Mouse (Mus musculus) intestine, embryonic 14.5 days (tissue): Measurements from ENCODE around the gene Sh2d2a. TPM values are rescaled to one million over a fixed set of nuclear protein-coding genes. Genes with fewer than 3 reads are reported as not detected.
"Not testable (repeated sequence)": the region's sequence is repeated elsewhere in the genome, so short reads cannot be mapped to it uniquely, and the experiment has no call there.

ENCODE experiments used
- ATAC-seq: fragments of 200-750 bp; cut with Nextera tagmentation; replicated peaks from 2 replicates; pipeline ENCODE4 v1.8.0; 2017; ENCODE audit warnings: low read depth, moderate number of reproducible peaks, moderate TSS enrichment, moderate library complexity; ENCODE audit not compliant: low FRiP score, low TSS enrichment
- DNase-seq: peaks from one replicate; pipeline ENCODE4 v3.0.0-alpha.2; 2018; ENCODE audit warnings: low spot score
- H3K27ac ChIP-seq: fragments of 300-500 bp; sonication (generic); 2 replicates; pipeline ENCODE4 v1.5.1; 2014; ENCODE audit warnings: low read depth, mild to moderate bottlenecking, control low read depth
- H3K27me3 ChIP-seq: fragments of 300-500 bp; sonication (generic); replicated peaks from 2 replicates; pipeline ENCODE4 v1.6.1; 2014; ENCODE audit warnings: low read length, control low read depth; ENCODE audit not compliant: control insufficient read depth, insufficient read depth
- H3K36me3 ChIP-seq: fragments of 300-500 bp; sonication (generic); 2 replicates; pipeline ENCODE4 v1.6.1; 2014; ENCODE audit warnings: low read length, control low read depth; ENCODE audit not compliant: control insufficient read depth, insufficient read depth
- H3K4me1 ChIP-seq: fragments of 300-500 bp; sonication (generic); replicated peaks from 2 replicates; pipeline ENCODE4 v1.6.1; 2014; ENCODE audit warnings: low read length, control low read depth, mixed read lengths; ENCODE audit not compliant: control insufficient read depth, insufficient read depth
- H3K4me2 ChIP-seq: fragments of 300-500 bp; sonication (generic); 2 replicates; pipeline ENCODE4 v1.6.1; 2014; ENCODE audit warnings: low read length
- H3K4me3 ChIP-seq: fragments of 300-500 bp; sonication (generic); 2 replicates; pipeline ENCODE4 v1.5.1; 2014; ENCODE audit warnings: low read depth, low read length, control low read depth, mixed read lengths
- H3K9ac ChIP-seq: fragments of 300-500 bp; sonication (generic); 2 replicates; pipeline ENCODE4 v1.6.1; 2014; ENCODE audit warnings: mild to moderate bottlenecking, low read length
- H3K9me3 ChIP-seq: fragments of 300-500 bp; sonication (generic); 2 replicates; pipeline ENCODE4 v1.6.1; 2016; ENCODE audit warnings: low read length, control low read depth; ENCODE audit not compliant: control insufficient read depth
- WGBS: fragments of 180-500 bp; shearing (Covaris S2); extraction: QIAGEN DNeasy Blood & Tissue Kit; methylation state at CpG from one replicate; pipeline ENCODE4 v1.1.7; 2014; 5-methylcytosine and 5-hydroxymethylcytosine counted together
- polyA plus RNA-seq: library from polyadenylated mRNA; unstranded; fragments of >200 nt; fragmentation: Nextera tagmentation; extraction: Ambion mirVana; gene quantifications from 2 replicates; pipeline ENCODE4 v1.2.1, GENCODE M21; 2014

Gene Sh2d2a
- polyA plus RNA-seq, 1 experiment from 2014 or later, result 0.28 TPM

GRCm38 (mm10) chr3:87893367-87893905 lies 46.9 kb downstream of the Sh2d2a start:
- Histone ChIP-seq H3K27ac (no peak overlapping the region), H3K4me3 (no peak overlapping the region), H3K36me3 (no peaks in the 10 kb centered on the region), H3K4me1 (no peaks in the 10 kb centered on the region), H3K27me3 (no peaks in the 10 kb centered on the region), H3K9ac (no peak overlapping the region), H3K9me3 (no peaks in the 10 kb centered on the region), H3K4me2 (no peak overlapping the region)
- ATAC-seq (no peak), DNase-seq (no peak)
- 65% methylated on average over 3 of the region's 3 CpGs for WGBS

- no peak for DNase-seq
- ATAC-seq, result no peak
- Histone ChIP-seq H3K36me3 (no peaks in the 10 kb centered on the region), H3K4me3 (no peak overlapping the region), H3K9me3 (no peaks in the 10 kb centered on the region), H3K4me2 (no peak overlapping the region), H3K4me1 (no peaks in the 10 kb centered on the region), H3K27me3 (no peaks in the 10 kb centered on the region), H3K27ac (no peak overlapping the region), H3K9ac (no peak overlapping the region)
- WGBS, result 69% methylated on average over 3 of the region's 3 CpGs
Observed at GRCm38 (mm10) chr3:87899266-87899665, 52.7 kb downstream of the Sh2d2a start.

GRCm38 (mm10) chr3:87899776-87900175 lies 53.2 kb downstream of the Sh2d2a start:
- no peaks in the 10 kb centered on the region for H3K27me3 ChIP-seq
- ATAC-seq, result no peak
- no peak overlapping the region for H3K4me2 ChIP-seq
- no peak overlapping the region for H3K27ac ChIP-seq
- H3K36me3 ChIP-seq, result no peaks in the 10 kb centered on the region
- WGBS, result 84% methylated on average over 3 of the region's 3 CpGs
- H3K9ac ChIP-seq, result no peak overlapping the region
- no peak overlapping the region for H3K4me3 ChIP-seq
- H3K9me3 ChIP-seq, result no peaks in the 10 kb centered on the region
- no peaks in the 10 kb centered on the region for H3K4me1 ChIP-seq
- DNase-seq, result no peak

- WGBS, result 43% methylated on average over 1 of the region's 1 CpGs
- Histone ChIP-seq H3K27ac (no peak overlapping the region), H3K36me3 (no peaks in the 10 kb centered on the region), H3K4me3 (no peak overlapping the region), H3K9me3 (no peaks in the 10 kb centered on the region), H3K4me1 (no peaks in the 10 kb centered on the region), H3K9ac (no peak overlapping the region), H3K4me2 (no peak overlapping the region), H3K27me3 (no peaks in the 10 kb centered on the region)
- ATAC-seq, result no peak
- DNase-seq, result no peak
Observed at GRCm38 (mm10) chr3:87901036-87901624, 54.6 kb downstream of the Sh2d2a start.

GRCm38 (mm10) chr3:87901959-87902358 lies 55.4 kb downstream of the Sh2d2a start:
- DNase-seq, ATAC-seq, H3K27me3 ChIP-seq, H3K4me2 ChIP-seq, H3K36me3 ChIP-seq, H3K9ac ChIP-seq, H3K4me3 ChIP-seq, H3K4me1 ChIP-seq, H3K27ac ChIP-seq, H3K9me3 ChIP-seq: not testable (repeated sequence)
- WGBS, result 90% methylated on average over 5 of the region's 6 CpGs

GRCm38 (mm10) chr3:87903821-87904220 lies 57.3 kb downstream of the Sh2d2a start:
- no peak overlapping the region for H3K4me2 ChIP-seq
- H3K4me1 ChIP-seq, result peaks cover 13% of the 10 kb centered on the region
- no peak overlapping the region for H3K27ac ChIP-seq
- no peak overlapping the region for H3K9ac ChIP-seq
- no peaks in the 10 kb centered on the region for H3K27me3 ChIP-seq
- no peaks in the 10 kb centered on the region for H3K9me3 ChIP-seq
- H3K4me3 ChIP-seq, result no peak overlapping the region
- no peaks in the 10 kb centered on the region for H3K36me3 ChIP-seq
- ATAC-seq, result no peak
- DNase-seq, result no peak
- WGBS, result 48% methylated on average over 5 of the region's 5 CpGs

Other genes starting within 250 kb of the Sh2d2a start
- gene Arhgef11, start 229.2 kb upstream of the Sh2d2a start, polyA plus RNA-seq, result 17.6 and 18.9 TPM in 2 replicates
- gene Lrrc71, start 98.1 kb upstream of the Sh2d2a start, polyA plus RNA-seq, result 0.39 and 0.73 TPM in 2 replicates
- 1.0 and 1.3 TPM in 2 replicates for gene Ntrk1, start 51.6 kb upstream of the Sh2d2a start, polyA plus RNA-seq
- gene Insrr, start 49.8 kb upstream of the Sh2d2a start, polyA plus RNA-seq, result 0.32 and 0.72 TPM in 2 replicates
- 28.4 and 31.7 TPM in 2 replicates for gene Pear1, start 22.4 kb upstream of the Sh2d2a start, polyA plus RNA-seq
- gene Prcc, start 38.9 kb downstream of the Sh2d2a start, polyA plus RNA-seq, result 14.3 and 14.7 TPM in 2 replicates
- 167 and 246 TPM in 2 replicates for gene Hdgf, start 59.6 kb downstream of the Sh2d2a start, polyA plus RNA-seq
- gene Mrpl24, start 72.8 kb downstream of the Sh2d2a start, polyA plus RNA-seq, result 73.3 and 74.2 TPM in 2 replicates
- 32.8 and 35.9 TPM in 2 replicates for gene Isg20l2, start 83.6 kb downstream of the Sh2d2a start, polyA plus RNA-seq
- gene Rrnad1, start 84.0 kb downstream of the Sh2d2a start, polyA plus RNA-seq, result 17.9 and 21.8 TPM in 2 replicates
- gene Crabp2, start 101.9 kb downstream of the Sh2d2a start, polyA plus RNA-seq, result 9.7 and 14.4 TPM in 2 replicates
- gene Nes, start 124.3 kb downstream of the Sh2d2a start, polyA plus RNA-seq, result 11.9 and 13.4 TPM in 2 replicates
- gene Bcan, start 153.5 kb downstream of the Sh2d2a start, polyA plus RNA-seq, result 0.26 and 0.73 TPM in 2 replicates
- 0.13 TPM in 1 of 2 replicates, not detected in the other for gene Hapln2, start 180.8 kb downstream of the Sh2d2a start, polyA plus RNA-seq
- 41.1 and 45.5 TPM in 2 replicates for gene Gpatch4, start 196.4 kb downstream of the Sh2d2a start, polyA plus RNA-seq
- gene Naxe, start 211.7 kb downstream of the Sh2d2a start, polyA plus RNA-seq, result 169 and 170 TPM in 2 replicates
- gene Ttc24, start 231.5 kb downstream of the Sh2d2a start, polyA plus RNA-seq, result not detected in 2 replicates
- gene Iqgap3, start 235.2 kb downstream of the Sh2d2a start, polyA plus RNA-seq, result 23.8 and 24.0 TPM in 2 replicates